Mouse (Mus musculus) layer of hippocampus, postnatal 10 days (tissue): Measurements from ENCODE around the gene Slco4c1. TPM values are rescaled to one million over a fixed set of nuclear protein-coding genes. Genes with fewer than 3 reads are reported as not detected.

Experiments used
- DNase-seq, 2 experiments: peaks; one replicate each; pipeline ENCODE4 v3.0.0; 2021; ENCODE audit warnings: low spot score in 2 of 2
- long read RNA-seq: library from polyadenylated mRNA; stranded (forward); transcript quantifications from one replicate; pipeline ENCODE4 v2.0.0, GENCODE M21; 2023
- total RNA-seq, 2 experiments: library from RNA; stranded (reverse); gene quantifications; 2 replicates each; pipeline ENCODE4 v1.2.3; 2021

The Slco4c1 gene
- 1 to 10 TPM; 1.3 to 1.4 TPM for total RNA-seq
- long read RNA-seq, result 0 reads

- peak; percentile 12 to 39 for DNase-seq
These were observed at the start of gene Slco4c1 for GRCm38 (mm10) chr1:96871528-96872360. Slco4c1 (minus strand) TSS chr1:96872171.

GRCm38 (mm10) chr1:96917333-96917732 is 45.4 kb upstream of the Slco4c1 start:
- no peak for DNase-seq

GRCm38 (mm10) chr1:96883788-96884187 is 11.8 kb upstream of the Slco4c1 start:
- no peak for DNase-seq

- no peak for DNase-seq
These were observed 6.6 kb upstream of the Slco4c1 start for GRCm38 (mm10) chr1:96878572-96878971.

- DNase-seq, result no peak
These were observed 4.1 kb upstream of the Slco4c1 start for GRCm38 (mm10) chr1:96876076-96876475.

GRCm38 (mm10) chr1:96874636-96875035 is 2.7 kb upstream of the Slco4c1 start:
- DNase-seq, result no peak

GRCm38 (mm10) chr1:96872361-96872693 is 356 bp upstream of the Slco4c1 start:
- DNase-seq, result no peak

GRCm38 (mm10) chr1:96870764-96871307 is 1.1 kb downstream of the Slco4c1 start:
- no peak for DNase-seq

GRCm38 (mm10) chr1:96868722-96869121 is 3.2 kb downstream of the Slco4c1 start:
- DNase-seq, result no peak

- no peak for DNase-seq
These were observed 6.0 kb downstream of the Slco4c1 start for GRCm38 (mm10) chr1:96866002-96866401.

GRCm38 (mm10) chr1:96864120-96864519 is 7.9 kb downstream of the Slco4c1 start:
- no peak for DNase-seq

GRCm38 (mm10) chr1:96859995-96860684 is 11.8 kb downstream of the Slco4c1 start:
- DNase-seq, result no peak

GRCm38 (mm10) chr1:96853541-96853940 is 18.4 kb downstream of the Slco4c1 start:
- DNase-seq, result no peak

- DNase-seq, result no peak
These were observed 22.9 kb downstream of the Slco4c1 start for GRCm38 (mm10) chr1:96849101-96849500.

GRCm38 (mm10) chr1:96848606-96849005 is 23.4 kb downstream of the Slco4c1 start:
- no peak for DNase-seq

GRCm38 (mm10) chr1:96846727-96847126 is 25.2 kb downstream of the Slco4c1 start:
- DNase-seq, result peak in 1 of 2 experiments; percentile 28

- no peak for DNase-seq
These were observed 66.7 kb downstream of the Slco4c1 start for GRCm38 (mm10) chr1:96805287-96805727.

GRCm38 (mm10) chr1:96801595-96801994 is 70.4 kb downstream of the Slco4c1 start:
- DNase-seq, result no peak

GRCm38 (mm10) chr1:96794690-96795089 is 77.3 kb downstream of the Slco4c1 start:
- no peak for DNase-seq

GRCm38 (mm10) chr1:96794290-96794689 is 77.7 kb downstream of the Slco4c1 start:
- no peak for DNase-seq

- DNase-seq, result no peak
These were observed 82.7 kb downstream of the Slco4c1 start for GRCm38 (mm10) chr1:96789268-96789667.

GRCm38 (mm10) chr1:96774174-96774573 is 97.8 kb downstream of the Slco4c1 start:
- DNase-seq, result no peak
